Mouse (Mus musculus) hematopoietic stem cell, adult 5-6 weeks (primary cell): Measurements from ENCODE around the gene Tle6. TPM values are rescaled to one million over a fixed set of nuclear protein-coding genes. Genes with fewer than 3 reads are reported as not detected.

Experiments
- ATAC-seq, 2 experiments: fragments of 125-278 bp in 1 of 2; replicated peaks in 1 of 2; 2 replicates each; pipeline ENCODE4 v1.8.0; 2016 to 2017; ENCODE audit warnings: inconsistent platforms in 2 of 2, mild to moderate bottlenecking in 2 of 2, moderate number of reproducible peaks in 2 of 2, low read depth in 1 of 2, moderate TSS enrichment in 1 of 2; ENCODE audit not compliant: low FRiP score in 2 of 2, poor library complexity in 2 of 2, severe bottlenecking in 2 of 2, insufficient read depth in 1 of 2, low TSS enrichment in 1 of 2
- total RNA-seq: library from RNA; stranded (forward); fragments of 172-1452, 232-1000 nt; gene quantifications from 2 replicates; pipeline ENCODE4 v1.2.3, GENCODE M21; 2017

The Tle6 gene
- total RNA-seq, 1 experiment from 2014 or later, result 47.4 TPM

- ATAC-seq, result no peak
Observed at GRCm38 (mm10) chr10:81598871-81599270, 2.0 kb downstream of the Tle6 start.

DNA sequence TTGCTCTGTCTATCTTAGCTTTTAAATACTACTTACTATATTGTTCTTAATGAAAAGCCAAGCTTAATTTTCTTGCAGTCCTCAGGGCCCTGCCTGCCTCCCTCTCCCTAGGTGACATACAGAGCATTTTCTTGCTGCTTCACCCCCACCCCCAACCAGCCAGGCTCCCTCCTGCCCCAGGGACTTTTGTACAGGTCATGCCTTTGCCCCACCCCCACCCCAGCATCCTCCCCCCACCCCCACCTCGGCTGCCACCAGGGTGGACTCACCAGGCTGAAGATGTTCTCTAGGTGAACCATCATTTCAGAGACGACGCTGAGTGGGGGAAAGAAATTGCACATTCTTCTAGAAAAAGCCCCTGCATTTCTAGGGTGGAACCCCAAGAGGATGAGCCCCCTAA is 2.5 kb downstream of the Tle6 start:
- no peak for ATAC-seq

GRCm38 (mm10) chr10:81597137-81597950 is 3.5 kb downstream of the Tle6 start:
- ATAC-seq, result peak; percentile 47 to 58

DNA sequence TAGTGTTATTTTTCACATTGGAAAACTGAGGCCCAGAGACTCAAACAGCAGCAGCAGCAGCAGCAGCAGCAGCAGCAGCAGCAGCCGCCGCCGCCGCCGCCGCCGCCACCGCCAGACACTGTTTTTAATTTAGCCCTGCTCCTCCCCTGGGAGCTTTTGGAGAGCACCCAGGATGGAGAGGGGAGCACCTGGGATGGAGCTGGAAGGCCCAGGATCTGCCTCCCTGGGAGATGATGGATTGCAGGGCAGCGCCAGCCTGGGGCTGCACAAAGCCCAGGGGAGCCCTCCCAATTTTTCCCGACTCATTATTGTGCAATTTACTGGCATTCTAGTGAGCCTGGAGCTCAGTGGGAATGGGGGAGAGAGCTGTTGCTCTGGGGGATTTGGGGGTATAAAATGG is 4.3 kb downstream of the Tle6 start:
- no peak for ATAC-seq

DNA sequence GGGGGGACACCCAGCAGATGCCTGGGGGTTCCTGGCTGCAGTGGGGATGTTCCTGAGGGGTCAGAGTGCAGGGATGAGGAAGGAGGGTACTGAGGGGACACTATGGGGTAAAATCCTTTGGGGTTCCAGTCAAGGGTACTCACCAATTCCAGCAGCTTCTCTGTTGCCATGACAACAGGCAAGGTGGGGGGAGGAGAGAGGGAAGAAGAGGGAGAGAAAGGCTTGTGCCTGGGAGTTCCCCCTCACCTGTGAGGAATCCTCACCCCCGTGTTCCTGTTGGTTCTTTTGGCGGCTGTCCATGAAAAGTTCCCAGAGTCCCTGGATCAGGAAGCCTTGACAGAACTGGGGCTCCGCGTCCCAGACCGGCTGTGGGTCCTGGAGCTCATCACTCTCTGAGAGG is 5.3 kb downstream of the Tle6 start:
- no peak for ATAC-seq

GRCm38 (mm10) chr10:81593935-81594334 is 6.9 kb downstream of the Tle6 start:
- ATAC-seq, result no peak

DNA sequence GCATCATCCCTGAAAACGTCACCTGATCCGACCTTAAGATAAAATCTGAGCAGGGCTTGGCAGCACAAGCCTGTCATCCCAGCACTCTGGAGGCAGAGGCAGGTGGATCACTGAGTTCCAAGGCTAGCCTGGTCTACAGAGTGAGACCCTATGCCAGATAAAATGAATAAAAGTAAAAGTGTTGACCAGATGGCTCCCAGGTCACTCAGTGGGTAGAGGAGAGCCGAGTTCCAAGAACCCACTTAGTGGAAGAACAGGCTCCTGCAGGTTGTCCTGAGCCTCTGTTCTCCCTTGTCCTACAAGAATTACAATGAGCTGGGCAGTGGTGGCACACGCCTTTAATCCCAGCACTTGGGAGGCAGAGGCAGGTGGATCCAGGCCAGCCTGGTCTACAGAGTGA is 7.7 kb downstream of the Tle6 start:
- no peak for ATAC-seq

- no peak for ATAC-seq
Observed at GRCm38 (mm10) chr10:81592631-81593030, 8.2 kb downstream of the Tle6 start.

DNA sequence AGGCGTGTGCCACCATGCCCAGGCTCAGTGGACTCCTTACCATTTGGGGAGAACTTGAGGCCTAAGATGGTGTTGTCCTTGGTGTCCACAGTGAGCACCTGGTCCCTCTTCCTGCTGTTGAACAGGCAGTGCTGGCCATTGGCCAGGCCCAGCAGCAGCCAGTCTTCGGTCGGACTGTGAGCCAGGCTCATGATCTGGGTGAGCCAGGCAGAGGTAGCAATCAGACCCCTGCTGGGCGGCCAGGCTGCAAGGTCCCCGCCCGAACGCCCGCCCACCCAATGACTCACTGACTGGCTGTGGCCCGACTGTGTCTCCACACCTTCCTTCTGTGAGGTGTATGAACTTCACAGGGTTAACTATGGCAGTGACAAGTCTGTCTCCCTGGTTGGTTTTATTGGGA is 9.0 kb downstream of the Tle6 start:
- no peak for ATAC-seq

DNA sequence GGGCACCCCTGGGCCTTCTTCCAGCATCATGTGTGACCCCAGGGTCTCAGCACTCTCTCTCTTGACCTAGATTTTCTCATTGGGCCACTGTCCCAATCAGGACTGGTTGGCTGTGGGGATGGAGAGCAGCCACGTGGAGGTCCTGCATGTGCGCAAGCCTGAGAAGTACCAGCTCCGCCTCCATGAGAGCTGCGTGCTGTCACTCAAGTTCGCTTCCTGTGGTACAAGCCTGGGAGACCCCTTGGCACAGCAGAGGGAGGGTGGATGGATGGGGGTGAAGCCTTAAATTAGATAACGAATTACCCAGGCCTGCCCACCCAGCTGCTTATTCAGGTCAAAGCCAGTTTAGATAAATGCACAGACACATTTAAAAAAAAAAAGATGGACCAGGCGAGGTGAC is 12.1 kb downstream of the Tle6 start:
- no peak for ATAC-seq

DNA sequence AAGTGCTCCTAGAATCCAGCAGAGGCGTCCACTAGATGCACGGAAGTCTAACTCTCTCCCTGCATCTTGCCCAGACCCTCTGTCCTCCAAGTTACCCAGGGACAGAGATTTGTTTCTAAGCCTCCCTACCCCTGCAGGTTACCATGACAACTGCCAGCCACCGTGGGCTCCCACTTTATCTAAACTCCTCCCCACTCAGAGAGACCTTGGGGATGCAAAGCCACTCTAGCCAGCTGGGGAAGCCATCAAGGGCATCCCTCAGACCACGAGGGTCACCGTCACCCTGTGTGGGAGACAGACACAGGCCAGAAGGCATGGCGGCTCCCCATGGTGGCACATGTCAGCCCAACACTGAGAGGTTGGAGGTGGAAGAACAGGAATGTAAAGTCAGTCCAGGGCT is 17.5 kb downstream of the Tle6 start:
- ATAC-seq, result no peak

GRCm38 (mm10) chr10:81580441-81581070 is 20.3 kb downstream of the Tle6 start:
- ATAC-seq, result peak; percentile 79 to 82

- ATAC-seq, result peak in 1 of 2 experiments; percentile 26; a peak in 2 of 4 replicates
Observed at GRCm38 (mm10) chr10:81579967-81580366, 20.9 kb downstream of the Tle6 start.

DNA sequence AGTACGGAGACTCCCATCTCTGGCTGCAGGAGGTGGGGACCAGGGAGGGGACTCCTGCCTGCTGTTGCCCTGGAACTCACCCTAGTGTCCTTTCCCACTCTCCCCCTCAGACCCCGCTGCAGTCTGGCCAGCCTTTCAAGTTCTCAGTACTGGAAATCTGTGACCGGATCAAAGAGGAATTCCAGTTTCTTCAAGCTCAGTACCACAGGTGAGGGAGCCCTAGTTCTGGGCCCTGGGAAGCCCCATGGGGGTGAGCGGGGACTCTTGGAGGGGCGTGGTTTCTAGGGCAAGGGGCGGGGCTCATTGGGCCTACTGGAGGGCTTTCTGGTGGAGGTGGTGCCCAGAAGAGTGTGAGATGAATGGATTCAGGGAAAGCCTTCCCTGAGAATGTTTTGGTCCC is 25.2 kb downstream of the Tle6 start:
- no peak for ATAC-seq

DNA sequence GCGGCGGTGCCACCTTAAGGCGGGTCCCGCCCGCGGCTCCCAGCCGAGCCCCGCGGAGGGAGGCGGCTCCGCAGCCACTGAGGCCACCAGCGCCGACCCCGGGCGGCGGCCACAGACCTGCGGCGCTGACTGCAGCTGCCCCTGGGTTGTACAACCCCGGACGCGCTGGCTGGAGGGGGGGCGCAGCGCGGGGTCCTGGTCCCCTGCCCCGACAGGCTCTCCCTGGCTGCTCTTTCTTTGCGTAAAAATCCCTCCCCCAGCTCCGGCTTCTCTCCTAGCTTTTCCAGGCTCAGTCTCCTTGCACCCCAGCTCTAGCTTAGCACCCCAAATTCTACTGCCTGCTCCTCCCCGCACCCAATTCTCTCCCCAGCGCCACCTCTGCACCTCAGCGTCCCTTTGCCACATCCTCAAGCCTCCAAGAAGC is 25.7 kb downstream of the Tle6 start:
- ATAC-seq, result no peak

DNA sequence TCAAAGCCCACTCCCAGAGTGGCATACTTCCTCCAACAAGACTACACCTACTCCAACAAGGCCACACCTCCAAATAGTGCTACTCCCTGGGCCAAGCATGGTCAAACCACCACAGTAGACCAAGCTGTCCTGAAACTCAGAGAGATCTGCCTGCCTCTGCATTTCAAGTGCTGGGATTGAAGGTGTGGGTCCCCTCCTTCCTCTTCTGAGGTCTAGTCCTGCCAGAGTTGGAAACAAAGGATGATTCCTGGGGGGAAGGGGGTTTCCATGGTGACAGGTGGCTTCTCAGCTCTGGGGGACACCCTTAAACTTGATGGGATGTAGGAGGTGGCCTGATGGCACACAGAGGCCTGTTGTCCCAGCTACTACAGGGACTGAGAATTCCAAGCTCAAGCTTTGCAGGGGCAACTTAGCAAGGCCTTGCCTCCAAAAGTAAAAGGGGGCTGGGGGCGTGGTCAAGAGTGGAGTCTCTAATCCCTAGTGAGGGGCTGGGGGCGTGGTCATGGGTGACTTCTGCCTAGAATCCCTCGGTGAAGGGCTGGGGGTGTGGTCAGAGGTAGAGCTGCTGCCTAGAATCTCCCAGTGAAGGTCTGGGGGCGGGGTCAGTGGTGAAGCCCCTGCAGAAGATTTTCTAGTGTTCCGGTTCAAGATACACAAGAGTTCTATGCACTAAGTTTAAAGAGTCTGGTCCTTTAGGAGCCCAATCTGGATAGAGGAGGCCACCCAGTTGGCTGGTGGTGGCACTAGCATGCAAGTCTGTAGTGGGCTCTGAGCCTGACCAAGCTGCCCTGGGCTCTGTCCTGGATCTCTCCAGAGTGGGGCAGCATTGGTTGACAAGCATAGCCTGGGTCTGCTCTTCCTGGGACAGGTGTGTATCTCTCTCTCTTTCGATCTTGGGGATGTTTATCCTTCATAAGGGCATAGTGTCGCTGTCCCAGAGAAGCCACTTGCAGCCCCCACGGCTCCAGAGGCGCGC is 26.5 kb downstream of the Tle6 start, which contains the start of gene Tle2:
Gene Tle2 (plus strand): TSS at position 481 of the 976 bp plus-strand sequence.
- ATAC-seq, result no peak

GRCm38 (mm10) chr10:81572975-81573374 is 27.9 kb downstream of the Tle6 start:
- ATAC-seq, result no peak
